Mouse (Mus musculus) adrenal gland, postnatal 4 days (tissue): ENCODE results near the gene Ltbp1. TPM values are rescaled to one million over a fixed set of nuclear protein-coding genes. Genes with fewer than 3 reads are reported as not detected.

Source experiments
- DNase-seq, 2 experiments: peaks; one replicate each; pipeline ENCODE4 v3.0.0; 2021 to 2022; ENCODE audit warnings: low spot score in 2 of 2, mixed read lengths in 2 of 2
- total RNA-seq, 2 experiments: library from RNA; stranded (reverse); gene quantifications; 2 replicates each; pipeline ENCODE4 v1.2.3; 2021

Ltbp1 gene
- total RNA-seq, 2 experiments from 2014 or later, result 26.8 to 39.2 TPM

- DNase-seq, result no peak
These were observed 428.8 kb downstream of the Ltbp1 start for GRCm38 (mm10) chr17:75434152-75434551.

GRCm38 (mm10) chr17:75434871-75435270 lies 429.5 kb downstream of the Ltbp1 start:
- no peak for DNase-seq

DNA sequence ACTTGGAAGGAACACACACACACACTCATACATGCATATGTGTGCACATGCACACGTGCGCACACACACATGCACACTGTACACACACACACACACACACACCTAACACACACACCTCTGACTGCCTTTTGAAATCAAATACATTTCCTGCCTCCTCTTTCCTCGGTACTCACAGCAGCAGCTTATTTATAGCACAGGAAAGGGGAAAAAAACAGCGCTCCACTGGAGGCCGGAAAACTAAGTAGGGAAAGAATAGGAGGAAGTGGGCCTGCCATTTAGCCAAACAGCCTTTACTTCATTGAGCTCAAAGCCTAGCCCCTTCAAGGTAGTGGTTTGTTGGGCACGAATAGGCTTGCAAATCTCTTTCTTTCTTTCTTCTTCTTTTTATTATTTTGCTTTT lies 430.2 kb downstream of the Ltbp1 start, which contains the start of gene Rasgrp3:
Gene Rasgrp3, plus strand, starts transcription at position 298 of the 400 bp plus-strand sequence.
- no peak for DNase-seq

GRCm38 (mm10) chr17:75436095-75436494 lies 430.7 kb downstream of the Ltbp1 start:
- DNase-seq, result no peak

- DNase-seq, result no peak
These were observed 431.5 kb downstream of the Ltbp1 start for GRCm38 (mm10) chr17:75436819-75437218.

DNA sequence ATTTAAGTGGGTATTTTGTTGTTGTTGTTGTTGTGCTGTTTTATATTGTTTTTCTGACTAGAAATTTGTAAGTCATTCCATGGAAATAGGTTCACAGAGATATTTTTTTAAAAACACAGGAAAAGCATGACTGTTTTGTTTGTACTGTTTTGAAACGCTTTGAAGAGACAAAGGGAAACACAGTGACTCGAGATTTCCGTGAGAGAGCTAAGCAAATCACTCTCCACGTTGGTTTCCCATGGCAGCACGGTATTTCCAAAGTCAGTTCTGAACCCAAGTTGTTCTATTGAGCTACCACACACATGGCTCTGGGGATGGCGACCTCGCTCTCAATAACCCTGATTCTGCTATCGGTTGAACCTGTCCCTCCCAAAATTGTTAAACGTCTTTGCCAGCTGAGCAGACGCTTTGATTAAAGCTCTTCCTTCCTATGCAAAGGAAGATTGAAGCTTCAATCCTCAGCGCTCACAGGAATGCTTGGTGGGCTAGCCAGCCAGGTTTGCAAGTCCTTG lies 431.9 kb downstream of the Ltbp1 start:
- no peak for DNase-seq

DNA sequence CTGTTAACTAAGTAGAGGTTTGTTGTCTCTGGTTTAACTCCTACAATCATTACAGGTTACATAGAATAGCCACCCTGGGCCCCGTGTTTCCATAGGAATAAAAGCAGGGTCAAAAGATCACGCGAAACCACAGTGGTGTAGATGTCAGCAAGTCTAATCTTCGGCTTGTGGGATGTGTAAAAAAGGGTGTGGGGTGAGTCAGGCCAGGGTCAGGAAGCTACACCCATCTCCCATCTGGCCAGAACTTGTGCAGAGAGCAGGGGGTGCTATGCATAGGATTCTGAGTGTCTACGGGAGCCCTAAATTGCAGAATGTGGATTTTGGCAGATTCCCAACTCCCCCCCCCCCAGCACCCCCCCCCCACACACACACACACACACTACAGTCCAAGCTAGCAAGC lies 432.8 kb downstream of the Ltbp1 start:
- DNase-seq, result no peak

- DNase-seq, result no peak
These were observed 433.7 kb downstream of the Ltbp1 start for GRCm38 (mm10) chr17:75439062-75439461.

GRCm38 (mm10) chr17:75440619-75441018 lies 435.3 kb downstream of the Ltbp1 start:
- DNase-seq, result no peak

DNA sequence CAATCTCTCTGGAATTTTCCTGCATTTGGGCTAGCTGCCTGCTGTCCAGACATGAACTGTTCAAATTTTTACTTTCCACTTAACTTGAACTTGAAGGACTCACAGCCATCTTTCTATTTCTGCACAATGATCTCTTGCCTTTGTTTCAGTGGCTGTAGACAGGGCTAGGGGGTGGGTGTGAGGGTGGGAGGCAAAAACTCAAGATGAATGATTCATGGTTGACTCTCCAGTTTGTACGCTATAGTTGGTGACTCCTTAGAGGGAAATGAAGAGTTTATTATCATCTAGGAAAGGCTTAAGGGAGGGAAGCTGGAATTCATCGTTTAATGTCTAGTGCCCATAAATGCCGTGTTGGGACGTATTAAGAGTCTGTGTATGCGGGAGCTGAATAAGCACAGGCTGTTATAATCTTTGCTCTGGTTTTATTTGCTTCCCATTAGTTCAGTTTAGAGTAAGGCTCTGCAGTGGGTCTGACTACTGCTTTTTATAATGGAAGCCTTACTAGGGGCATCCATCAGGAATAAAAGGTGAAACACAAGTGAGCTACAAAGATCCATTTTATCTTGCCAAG lies 436.0 kb downstream of the Ltbp1 start:
- no peak for DNase-seq
